Mouse (Mus musculus): ENCODE measurements around the gene Kif2c.
"Not testable (repeated sequence)": the region's sequence is repeated elsewhere in the genome, so short reads cannot be mapped to it uniquely, and the experiment has no call there.

The Kif2c gene

DNA sequence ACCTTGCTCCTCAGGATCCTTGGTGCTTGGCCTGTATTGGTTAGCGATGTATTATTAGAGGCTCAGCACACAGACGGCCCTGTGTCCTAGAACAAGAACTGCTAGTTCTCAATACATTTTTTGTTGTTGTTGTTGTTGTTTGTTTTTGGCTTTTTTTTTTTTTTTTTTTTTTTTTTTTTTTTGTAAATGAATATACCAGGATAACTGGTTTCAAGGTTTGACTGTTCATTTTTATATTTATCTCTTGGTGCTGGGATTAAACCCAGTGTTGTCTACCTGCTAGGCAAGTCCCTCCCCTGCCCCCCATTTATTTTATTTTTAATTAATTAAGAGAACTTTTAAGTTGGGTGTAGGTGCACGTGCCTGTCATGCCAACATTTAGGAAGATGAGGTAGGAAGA is 6.5 kb upstream of the Kif2c start:
- no peak for DNase-seq (ENCODE audit: low spot score)

DNA sequence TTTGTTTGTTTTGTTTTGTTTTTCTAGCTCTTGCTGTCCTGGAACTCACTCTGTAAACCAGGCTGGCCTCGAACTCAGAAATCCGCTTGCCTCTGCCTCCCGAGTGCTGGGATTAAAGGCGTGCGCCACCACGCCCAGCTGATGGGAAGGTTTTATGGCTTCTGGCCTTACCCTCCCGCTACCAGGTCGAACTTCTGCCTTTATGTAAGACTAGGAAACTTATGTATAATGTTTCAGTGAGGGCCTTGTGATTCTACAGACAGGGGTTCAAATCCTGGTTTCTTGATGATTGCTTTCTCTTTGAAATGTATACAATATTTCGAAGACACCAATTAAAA is 289 bp upstream of the Kif2c start:
- not testable (repeated sequence) for DNase-seq (ENCODE audit: low spot score)

DNA sequence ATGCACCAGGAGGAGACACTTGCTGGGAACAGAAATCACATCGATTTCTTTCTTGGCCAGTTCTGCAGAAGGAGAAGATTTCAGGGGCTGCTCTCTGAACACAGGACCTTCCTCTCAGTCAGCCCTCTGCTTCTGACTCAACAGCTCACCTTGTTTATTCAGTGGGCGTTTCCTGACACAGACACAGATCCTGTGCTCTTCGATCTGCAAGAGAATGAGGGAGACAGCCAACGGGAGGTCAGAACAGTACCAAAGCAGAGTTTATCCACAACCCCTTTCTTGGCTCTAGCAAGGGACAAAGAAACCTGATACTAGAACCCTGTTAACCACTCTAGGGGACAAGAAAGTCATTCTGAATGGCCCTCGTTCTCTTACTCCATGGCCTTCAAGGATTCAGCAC is 12.5 kb downstream of the Kif2c start:
- no peak for DNase-seq (ENCODE audit: low spot score)

DNA sequence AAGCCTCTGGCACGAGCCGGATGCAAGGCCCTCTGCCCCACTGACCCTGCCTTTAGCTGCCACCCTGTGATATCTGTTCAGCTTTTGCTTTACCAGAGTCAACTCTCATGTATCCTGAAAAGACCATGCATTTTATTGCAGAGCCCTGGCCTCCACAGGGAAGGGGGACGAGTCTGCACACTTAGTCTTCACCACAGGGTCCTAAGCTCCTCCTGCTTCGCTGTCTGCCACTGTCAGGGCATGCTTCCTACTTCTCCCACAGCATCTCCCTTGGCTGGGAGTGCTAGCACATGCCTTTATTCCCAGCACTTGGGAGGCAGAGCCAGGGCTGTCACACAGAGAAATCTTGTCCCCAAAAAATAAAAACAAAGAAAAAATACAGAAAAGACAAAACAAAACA is 21.3 kb downstream of the Kif2c start:
- no peak for DNase-seq (ENCODE audit: low spot score)

DNA sequence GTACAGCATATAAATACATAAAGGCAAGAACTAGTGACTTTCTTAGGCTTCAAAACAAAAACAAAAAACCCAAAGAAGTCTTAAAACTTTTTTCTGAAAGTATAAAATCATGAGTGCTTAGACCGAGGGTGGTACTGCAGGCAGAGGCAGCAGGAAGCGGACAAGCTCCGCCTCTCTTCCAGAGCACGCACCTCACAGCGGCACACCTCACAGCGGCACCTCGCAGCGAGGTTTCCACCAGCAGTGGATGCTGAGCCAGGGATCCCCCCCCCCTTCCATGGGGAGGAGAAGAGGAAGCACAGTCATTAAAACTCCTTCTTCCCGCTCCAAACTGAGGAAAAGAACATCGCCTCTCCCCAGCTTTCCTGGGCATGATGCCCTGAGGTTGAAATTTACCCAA is 22.8 kb downstream of the Kif2c start:
- DNase-seq (ENCODE audit: low spot score) = no peak

DNA sequence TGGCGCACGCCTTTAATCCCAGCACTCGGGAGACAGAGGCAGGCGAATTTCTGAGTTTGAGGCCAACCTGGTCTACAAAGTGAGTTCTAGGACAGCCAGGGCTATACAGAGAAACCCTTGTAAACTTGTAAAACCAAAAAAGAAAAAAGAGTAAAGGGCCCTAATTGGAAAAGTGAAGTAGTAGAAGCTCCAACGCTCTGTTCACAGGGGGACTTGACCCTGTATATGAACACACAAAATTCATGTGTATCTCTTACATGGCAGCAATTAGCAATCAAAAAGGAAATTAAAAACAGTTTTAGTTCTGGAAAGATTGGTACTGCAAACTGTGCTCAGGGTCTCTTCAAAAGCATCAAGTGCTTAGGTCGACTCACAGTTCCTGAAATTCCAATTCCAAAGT is 26.1 kb downstream of the Kif2c start:
- DNase-seq (ENCODE audit: low spot score) = no peak

DNA sequence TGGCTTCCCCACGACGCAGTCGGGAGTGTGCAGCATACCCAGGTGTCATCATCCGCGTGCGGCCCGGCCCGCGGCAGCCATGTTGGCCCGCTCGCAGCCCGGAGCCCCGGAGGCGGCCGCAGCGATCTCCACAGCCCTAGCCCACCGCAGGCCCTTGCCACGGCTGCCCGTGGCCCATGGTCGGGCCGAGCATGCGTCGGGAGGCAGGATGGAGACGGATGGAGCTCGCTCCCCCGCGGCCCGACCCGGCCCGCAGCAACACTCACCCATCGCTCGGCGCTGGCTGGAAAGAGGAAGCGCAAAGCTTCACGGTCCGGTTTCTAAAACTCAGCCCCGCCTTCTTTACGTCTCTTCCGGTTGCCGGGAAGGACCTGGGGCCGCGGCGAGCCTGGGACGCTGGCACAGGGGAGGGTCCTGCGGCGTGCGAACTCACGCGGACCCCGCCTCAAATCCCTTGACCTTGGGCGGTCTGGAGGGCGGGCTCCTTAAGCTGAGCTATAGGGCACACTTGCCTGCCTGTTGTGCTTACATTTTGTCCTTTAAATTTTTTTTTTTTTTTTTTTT is 26.6 kb downstream of the Kif2c start, which contains the start of gene Rps8:
Gene Rps8, minus strand, starts transcription at position 452 of the 564 bp plus-strand sequence.
- peak; percentile 90 for DNase-seq (ENCODE audit: low spot score)

DNA sequence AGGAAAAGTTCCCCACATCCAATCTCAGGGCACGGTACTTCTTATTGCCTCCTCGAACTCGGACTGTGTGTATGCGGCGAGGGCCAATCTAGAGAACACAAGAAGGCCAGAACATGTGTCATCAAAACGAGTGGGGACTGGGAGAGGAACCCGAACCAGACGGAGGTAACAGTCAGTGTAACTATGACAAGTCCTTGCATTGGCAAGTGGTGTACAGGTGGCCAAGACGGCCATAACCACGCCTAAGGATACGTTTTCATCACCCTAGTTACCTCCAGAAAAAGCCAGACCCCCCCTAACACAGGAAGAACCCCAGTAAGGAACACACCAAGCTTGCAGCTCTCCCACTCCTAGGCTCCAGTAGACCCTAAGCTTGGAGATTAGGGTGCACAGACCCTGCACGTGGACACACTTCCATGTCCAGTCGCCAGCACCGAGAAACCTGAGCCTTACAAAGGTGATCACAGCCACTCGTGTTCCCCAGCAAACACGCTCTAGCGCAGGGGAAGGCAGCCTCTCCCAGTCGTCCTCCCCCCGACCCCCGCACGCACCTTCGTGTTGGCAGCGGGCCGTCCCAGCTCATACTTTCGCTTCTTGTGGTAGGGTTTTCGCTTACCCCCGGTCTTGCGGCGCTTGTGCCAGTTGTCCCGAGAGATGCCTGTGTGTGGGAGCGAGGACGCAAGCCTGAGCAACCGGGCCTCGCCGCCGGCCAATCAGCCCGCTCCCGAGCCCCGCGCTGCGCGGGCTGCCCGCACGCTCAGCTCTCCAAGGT is 27.2 kb downstream of the Kif2c start:
- no peak for DNase-seq (ENCODE audit: low spot score)

DNA sequence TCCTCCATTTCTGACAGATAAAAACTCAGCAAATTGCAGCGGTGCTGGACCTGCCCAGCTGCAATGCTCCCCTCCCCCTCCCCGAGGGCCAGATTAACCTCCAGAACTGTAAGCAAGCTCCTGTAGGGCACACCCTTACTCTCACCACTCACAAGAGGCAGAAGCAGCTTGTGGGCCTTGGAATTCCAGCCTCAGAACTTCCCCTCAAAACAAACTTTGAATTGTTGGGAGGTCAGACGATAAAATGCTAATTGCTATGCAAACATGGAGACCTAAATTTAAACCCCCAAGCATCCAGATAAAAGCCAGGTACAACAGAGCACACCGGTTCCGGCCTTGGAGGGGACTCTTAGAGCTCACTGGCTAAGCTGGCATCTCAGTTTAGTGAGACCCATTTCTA is 29.7 kb downstream of the Kif2c start:
- no peak for DNase-seq (ENCODE audit: low spot score)

DNA sequence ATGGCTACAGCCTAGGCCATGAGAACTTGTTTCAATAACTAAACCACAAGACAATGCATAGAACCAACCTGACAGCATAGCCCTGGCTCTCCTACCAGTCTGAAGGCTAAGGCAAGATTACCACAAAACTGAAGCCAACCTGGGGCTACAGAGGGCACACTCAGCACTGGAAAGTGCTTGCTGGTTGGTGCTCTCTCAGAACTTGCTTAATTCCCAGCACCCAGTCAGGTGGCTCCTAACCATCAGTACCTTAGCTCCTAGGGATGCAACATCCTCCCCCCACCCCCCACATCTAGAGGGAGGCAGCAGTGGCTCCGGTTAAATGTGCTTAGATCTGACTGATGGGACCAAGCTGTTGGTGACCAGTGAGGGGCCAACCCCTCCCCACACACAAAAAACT is 31.0 kb downstream of the Kif2c start:
- no peak for DNase-seq (ENCODE audit: low spot score)

DNA sequence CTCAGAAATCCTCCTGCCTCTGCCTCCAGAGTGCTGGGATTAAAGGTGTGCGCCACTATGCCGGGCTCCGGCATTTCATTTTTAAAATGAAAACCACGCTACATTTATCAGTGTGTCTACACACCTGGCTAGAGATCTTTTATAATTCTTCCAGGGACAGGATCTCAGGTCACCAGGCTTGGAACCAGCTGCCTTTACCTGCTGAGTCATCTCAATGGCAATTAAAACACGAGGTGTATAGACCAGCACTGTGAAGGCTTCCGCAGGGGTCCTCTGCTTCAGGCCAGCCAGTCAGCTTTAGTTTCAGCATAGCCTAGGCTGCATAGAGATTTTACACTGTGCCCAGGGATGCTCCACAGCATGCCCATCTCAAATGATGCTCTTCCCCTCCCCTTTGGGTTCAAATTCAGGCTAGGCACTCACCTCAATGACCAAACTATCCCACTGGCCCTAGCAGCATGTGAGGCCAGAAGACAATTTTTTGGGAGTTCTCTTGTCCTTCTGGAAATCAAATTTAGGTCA is 32.2 kb downstream of the Kif2c start:
- DNase-seq (ENCODE audit: low spot score) = no peak

DNA sequence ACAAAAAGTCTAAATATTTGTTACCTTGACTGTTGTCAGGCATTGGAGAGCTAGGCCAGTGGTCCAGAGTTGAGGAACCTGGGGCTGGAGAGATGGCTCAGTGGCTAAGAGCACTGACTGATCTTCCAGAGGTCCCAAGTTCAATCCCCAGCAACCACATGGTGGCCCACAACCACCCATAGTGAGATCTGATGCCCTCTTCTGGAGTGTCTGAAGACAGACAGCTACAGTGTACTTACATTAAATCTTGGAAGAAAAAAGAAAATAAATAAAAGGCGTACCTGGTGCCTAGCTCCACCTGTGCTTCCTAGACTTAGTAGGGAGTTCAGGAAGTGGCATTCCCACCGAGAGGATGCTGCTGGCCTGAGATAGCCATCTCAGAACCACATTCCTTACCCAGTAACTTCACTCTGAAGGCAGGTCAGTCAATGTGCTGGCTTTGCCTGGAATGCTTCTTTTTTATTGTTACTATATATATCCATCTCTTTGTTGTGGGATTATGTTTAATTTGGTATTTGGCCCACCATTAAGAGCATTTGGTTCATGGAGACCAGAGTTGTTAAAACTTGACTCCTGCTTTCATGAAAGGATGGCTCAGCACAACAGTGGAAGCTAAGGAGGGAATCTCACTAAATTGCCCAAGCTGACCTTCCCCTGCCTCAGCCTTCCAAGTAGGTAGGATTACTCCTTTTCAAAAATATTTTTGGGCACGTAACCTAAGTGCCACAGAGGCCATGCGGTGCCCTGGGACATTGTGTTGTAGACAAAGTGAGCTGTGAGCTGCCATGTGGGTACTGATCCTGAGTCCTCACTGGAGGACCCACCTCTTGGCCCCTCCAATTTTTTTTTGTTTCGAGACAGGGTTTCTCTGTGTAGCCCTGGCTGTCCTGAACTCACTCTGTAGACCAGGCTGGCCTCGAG is 32.9 kb downstream of the Kif2c start:
- DNase-seq (ENCODE audit: low spot score) = no peak

DNA sequence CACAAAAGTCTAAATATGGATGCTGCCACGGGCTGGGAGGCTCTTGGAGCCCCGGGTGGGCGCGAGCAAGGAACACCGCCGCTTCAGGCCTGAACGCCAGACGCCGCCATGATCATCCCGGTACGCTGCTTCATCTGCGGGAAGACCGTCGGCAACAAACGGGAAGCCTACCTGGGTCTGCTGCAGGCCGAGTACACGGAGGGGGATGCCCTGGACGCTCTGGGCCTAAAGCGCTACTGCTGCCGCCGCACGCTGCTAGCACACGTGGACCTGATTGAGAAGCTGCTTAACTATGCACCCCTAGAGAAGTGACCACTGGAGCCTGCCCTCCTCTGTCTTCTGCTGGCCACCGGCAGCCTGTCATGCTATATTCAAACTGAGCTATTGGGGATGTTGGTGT is 33.6 kb downstream of the Kif2c start:
- DNase-seq (ENCODE audit: low spot score) = no peak

DNA sequence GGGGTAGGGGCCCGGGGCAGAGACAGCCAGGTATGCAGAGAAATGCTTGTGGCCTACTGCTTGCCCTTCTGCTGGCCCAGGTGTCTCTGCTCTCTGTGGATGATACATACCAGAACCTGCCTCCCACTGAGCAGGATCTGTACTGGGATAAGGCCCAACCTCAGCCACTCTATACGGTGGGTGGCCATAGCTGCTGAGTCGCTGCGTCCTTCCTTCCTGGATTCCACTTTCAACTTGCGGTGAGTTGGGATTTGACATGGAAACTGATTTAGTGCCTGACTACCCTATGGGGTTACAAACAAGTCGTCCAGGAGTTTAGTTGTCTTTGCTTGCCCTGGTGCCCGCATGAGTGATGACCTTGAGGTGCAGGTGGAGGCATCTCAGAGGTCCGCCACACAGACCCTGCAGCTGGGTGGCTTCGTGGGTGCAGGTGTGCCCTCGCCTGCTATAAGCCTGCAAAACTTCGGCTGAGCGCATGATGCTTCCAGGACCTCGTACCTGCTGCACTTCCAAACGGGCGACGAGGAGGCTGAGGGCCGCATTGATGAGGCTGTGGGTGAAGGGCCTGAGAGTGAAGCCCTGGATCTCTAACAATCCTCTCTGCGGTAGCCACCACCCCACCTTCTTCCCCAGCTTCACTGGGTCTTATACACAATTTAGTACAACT is 34.3 kb downstream of the Kif2c start:
- DNase-seq (ENCODE audit: low spot score) = no peak

DNA sequence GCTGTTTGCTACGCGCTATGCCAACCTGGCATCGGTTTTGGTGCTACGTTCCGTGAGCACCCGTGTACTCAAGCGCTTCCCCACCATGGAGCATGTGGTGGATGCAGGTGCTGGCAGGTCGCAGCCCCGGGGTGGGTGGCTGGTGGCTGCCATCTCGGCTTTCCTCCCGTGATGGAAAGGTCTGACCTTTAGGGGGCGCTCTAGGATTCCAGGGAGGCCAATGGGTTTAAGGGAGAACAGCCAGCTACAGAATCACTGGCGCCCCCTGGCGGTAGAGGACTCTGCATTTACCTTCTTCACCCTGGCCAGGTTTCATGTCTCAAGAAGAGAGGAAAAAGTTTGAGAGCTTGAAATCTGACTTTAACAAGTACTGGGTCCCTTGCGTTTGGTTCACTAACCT is 36.3 kb downstream of the Kif2c start:
- peak; percentile 91 for DNase-seq (ENCODE audit: low spot score)

DNA sequence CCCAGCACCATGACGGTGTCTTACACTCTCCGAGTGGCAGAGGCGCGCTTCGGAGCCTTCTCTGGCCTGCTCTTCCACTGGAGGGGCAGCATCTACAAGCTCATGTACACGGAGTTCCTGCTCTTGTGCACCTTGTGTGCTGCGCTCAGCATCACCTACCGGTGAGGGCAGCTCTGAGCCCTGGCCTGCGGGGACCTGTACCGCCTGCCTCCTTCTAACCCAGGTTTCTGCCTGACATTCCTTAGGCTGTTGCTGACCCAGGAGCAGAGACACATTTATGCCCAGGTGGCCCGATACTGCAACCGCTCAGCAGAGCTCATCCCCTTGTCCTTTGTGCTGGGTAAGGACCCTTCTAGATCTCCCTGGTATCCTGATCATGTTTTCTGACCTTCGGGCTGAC is 37.2 kb downstream of the Kif2c start:
- DNase-seq (ENCODE audit: low spot score) = no peak

DNA sequence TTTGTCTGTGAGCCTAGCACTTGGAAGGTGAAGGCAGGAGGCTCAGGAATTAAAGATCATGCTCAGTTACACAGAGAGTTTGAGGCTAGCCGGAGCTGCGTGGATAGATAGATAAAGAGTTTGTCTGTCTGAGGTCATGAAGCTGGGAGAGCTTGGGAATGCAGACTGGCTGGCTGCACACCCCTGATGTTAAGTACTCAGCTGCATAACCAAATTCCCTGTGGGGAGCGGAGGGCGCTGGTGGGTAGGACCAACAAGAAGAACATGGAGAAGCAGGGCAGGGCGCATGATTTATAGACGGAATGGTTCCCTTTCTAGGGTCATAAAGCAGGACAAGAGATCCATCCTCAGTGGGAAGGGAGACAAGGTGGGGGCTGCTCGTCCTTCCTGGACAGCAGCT is 39.4 kb downstream of the Kif2c start:
- no peak for DNase-seq (ENCODE audit: low spot score)

DNA sequence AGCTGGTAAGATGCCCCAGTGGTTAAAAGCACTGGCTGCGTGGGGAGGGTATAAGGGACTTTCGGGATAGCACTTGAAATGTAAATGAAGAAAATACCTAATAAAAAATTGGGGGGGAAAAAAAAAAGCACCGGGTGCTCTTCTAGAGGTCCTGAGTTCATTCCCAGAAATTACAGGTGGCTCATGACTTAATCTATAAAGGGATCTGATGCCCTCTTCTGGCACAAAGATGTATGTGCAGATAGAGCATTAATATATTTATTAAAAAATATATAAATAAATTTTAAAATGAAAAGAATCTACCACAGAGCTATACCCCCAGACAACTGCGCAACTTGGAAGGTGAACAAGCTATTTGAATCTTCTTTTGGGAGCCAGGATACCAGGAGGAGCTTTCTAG is 41.8 kb downstream of the Kif2c start:
- DNase-seq (ENCODE audit: low spot score) = no peak

DNA sequence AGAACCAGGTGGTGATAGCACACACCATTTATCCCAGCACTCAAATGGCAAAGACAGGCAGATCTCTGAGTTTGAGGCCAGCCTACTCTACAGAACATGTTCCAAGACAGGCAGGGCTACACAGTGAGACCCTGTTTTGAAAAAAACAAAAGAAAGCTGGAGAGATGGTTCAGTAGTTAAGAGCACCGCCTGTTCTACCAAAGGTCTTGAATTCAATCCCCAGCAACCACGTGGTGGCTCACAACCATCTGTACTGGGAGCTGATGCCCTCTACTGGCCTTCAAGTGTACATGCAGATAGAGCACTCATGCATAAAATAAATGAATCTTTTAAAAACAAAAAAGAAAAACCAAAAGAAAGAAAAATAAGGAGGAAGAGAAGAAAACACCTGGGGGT is 43.2 kb downstream of the Kif2c start:
- no peak for DNase-seq (ENCODE audit: low spot score)

DNA sequence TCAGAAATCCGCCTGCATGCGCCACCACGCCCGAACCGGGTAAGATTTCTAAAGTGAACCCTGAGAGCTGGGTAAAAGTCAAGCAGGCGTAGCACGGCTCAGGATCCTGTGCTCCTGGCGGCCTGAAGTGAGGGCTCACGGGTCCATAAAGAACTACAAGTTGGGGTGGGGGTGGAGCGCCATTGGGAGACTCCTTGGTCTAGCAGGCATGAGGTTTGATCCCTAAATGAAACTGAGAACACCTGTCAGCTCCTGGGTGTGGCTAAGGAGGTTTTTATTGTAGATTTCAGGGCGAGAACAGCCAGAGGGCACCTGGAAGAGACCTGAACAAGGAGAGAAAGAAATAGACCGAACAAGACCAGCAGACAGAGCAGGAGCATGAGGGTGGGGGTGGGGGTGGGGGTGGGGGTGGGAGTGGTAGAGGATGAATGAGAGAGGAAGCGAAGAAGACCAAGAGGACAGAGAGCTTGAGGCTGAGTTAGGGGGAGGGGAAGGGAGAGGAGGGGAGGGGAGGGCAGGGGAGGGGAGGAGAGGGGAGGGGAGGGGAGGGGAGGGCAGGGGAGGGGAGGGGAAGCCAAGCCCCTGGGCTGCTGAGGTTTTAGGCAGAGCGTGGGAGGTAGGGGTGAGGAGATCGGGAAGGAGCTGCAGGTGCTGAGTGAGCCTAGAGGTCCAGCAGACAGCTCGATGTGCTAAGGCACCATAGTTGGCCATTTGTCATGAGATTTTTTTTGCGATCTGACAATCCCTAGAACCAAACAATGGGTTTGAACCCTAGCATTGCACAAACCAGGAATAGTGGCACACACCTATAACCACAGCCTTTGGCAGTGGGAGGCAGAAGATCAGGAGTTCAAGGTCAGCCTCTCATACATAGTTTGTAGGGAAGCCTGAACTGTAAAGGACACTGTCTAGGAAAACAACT is 43.9 kb downstream of the Kif2c start:
- no peak for DNase-seq (ENCODE audit: low spot score)

DNA sequence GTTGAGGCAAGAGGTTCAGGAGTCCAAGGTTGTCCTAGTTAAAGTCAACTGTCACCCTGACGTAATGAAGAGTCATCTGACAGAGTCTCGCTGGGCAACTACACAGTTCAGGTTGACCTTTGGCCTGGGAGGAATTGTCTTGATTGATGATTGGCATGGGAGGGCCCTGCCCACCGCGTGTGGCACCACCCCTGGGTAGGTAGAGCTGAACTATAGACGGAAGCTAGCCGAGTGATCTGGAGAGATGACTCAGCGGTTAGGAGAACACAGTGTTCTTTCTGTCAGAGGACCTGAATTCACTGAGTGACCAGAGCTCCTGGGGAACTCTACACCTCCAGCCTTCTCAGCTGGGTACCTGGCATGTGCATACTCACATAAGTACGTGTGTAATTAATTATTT is 46.4 kb downstream of the Kif2c start:
- no peak for DNase-seq (ENCODE audit: low spot score)
